Mouse (Mus musculus): ENCODE measurements around the gene Tnc.

Gene Tnc

DNA sequence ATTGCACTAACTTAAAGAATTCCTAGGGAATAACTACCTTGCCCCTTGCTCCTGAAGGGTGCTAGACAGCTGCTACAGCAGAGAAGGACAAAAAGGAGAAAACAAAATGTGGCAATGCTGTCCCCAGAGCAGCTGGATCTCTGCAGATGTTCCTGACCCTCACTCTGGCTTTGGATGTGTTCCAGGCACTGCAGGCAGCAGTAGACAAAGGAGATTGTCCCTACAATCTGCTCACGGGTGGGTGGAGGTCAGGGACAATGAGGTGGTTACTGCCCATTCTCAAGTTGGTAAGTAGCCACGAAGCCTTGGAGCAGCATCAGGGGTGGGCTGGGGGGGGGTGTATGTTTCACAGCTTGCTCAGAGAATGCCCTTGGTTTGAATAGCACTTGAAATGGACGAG lies 43.1 kb downstream of the Tnc start:
- H3K36me3 ChIP-seq (ENCODE audit: control insufficient read depth, insufficient read depth, low read length, poor library complexity, severe bottlenecking) = no peaks in the 10 kb centered on the region
- H3K27me3 ChIP-seq (ENCODE audit: control insufficient read depth, insufficient read depth, low read length, poor library complexity, severe bottlenecking) = no peaks in the 10 kb centered on the region; the same call in 1 of the 2 replicates
- DNase-seq (ENCODE audit: low read depth, low spot score) = no peak

DNA sequence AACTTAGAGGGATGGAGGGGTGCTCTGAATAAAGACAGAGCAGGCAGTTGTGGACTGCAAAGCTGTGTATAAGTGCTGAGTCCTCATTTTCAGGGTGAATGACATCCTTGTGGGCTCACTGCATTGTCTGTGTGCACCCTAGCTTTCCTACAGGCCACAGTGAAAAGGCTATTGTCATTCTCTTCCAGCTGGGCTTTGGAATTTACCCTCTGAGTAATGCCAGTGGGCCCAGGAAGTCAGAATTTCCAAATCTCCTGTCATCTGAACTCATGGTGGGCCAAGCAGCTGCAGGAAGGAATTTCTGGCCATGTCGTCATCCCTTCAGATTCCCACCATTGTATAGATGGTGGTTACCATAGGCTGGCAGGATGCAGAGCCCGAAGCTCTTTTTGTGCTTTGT lies 44.6 kb downstream of the Tnc start:
- Histone ChIP-seq H3K36me3 (ENCODE audit: control insufficient read depth, insufficient read depth, low read length, poor library complexity, severe bottlenecking) (no peaks in the 10 kb centered on the region), H3K27me3 (ENCODE audit: control insufficient read depth, insufficient read depth, low read length, poor library complexity, severe bottlenecking) (no peaks in the 10 kb centered on the region; the same call in 1 of the 2 replicates)
- DNase-seq (ENCODE audit: low read depth, low spot score) = no peak

DNA sequence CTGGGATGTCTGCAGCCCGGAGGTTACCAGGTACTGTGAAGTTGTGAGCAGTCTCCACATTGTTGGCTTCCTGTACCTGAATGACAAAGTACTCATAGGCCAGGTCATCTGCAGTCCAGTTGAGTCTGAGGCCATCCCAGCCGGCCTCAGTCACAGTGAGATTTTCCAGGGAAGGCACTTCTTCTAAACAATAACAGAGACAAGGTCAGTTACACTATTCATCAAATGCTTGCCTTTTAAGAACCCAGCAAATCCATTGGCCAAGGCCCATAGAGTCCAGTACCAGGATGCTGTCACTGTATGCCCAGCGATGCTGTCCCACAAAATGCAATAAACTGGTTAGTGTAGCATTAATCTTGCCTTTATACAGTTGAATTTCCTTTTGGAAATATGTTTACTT lies 46.0 kb downstream of the Tnc start:
- no peaks in the 10 kb centered on the region for H3K27me3 ChIP-seq (ENCODE audit: control insufficient read depth, insufficient read depth, low read length, poor library complexity, severe bottlenecking)
- DNase-seq (ENCODE audit: low read depth, low spot score) = no peak
- H3K36me3 ChIP-seq (ENCODE audit: control insufficient read depth, insufficient read depth, low read length, poor library complexity, severe bottlenecking) = no peaks in the 10 kb centered on the region

DNA sequence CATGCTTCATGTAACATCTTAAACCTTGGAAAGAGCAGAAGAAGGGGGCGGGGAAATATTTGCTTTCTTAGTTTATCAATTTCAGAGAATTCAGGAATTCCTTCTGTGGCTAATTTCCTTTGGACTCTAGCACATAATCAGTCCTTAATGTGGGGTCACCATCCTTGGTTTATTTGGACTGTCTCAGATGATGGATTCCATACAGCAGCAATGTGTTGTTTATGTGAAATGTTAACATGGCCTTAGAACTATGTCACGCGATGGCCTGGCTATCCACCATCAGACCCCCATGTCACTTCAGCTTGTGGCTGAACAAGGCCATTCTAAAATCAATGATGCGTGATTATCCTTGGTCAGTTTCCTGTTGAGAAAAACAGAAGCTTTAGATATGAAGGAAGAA lies 46.5 kb downstream of the Tnc start:
- no peaks in the 10 kb centered on the region for H3K27me3 ChIP-seq (ENCODE audit: control insufficient read depth, insufficient read depth, low read length, poor library complexity, severe bottlenecking)
- no peak for DNase-seq (ENCODE audit: low read depth, low spot score)

GRCm38 (mm10) chr4:63993462-63994113 lies 53.2 kb downstream of the Tnc start:
- DNase-seq (ENCODE audit: low read depth, low spot score) = no peak
- no peaks in the 10 kb centered on the region; the same call in 1 of the 2 replicates for H3K27me3 ChIP-seq (ENCODE audit: control insufficient read depth, insufficient read depth, low read length, poor library complexity, severe bottlenecking)
- no peaks in the 10 kb centered on the region for H3K36me3 ChIP-seq (ENCODE audit: control insufficient read depth, insufficient read depth, low read length, poor library complexity, severe bottlenecking)

More for the DNA sequence above, 46.5 kb downstream of the Tnc start:
- H3K36me3 ChIP-seq (ENCODE audit: control insufficient read depth, insufficient read depth, low read length, poor library complexity, severe bottlenecking) = no peaks in the 10 kb centered on the region

DNA sequence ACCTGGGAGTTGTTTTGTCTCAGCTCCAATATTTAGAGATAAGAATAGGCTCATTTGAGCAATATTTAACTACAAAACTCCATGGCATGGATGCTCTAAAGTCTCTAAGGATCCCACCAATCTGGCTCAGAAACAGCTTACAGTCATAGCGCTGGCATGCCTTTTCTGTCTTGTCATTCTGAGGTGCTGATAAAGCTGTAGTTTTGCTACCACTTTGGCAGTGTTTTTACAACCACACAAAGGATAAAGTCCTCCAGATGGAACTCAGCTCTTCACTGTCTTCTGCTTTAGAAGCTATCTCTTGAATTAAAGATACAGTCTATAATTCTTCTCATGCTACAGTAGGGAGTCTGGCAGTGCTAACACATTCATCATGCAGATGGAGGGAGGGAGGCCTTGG lies 56.6 kb downstream of the Tnc start:
- no peak for DNase-seq (ENCODE audit: low read depth, low spot score)
- no peaks in the 10 kb centered on the region for H3K36me3 ChIP-seq (ENCODE audit: control insufficient read depth, insufficient read depth, low read length, poor library complexity, severe bottlenecking)
- no peaks in the 10 kb centered on the region; the same call in 1 of the 2 replicates for H3K27me3 ChIP-seq (ENCODE audit: control insufficient read depth, insufficient read depth, low read length, poor library complexity, severe bottlenecking)

DNA sequence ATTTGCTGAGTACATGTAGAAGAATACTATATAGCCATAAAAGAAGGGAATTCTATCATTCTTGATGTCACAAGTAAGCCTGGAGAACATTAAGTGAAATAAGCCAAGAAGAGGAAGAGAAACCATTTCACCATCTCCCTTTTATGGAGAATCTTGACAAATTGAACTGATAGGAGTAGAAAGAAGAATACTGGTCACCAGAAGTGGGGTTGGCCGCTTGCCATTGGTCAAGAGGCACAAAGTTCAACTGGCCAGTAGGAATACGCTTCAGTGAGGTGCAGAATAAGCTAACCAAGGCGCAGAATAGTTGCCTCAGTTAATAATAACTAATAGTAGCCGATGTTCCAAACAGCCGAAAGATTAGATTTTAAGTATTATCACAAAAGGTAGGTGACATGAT lies 58.7 kb downstream of the Tnc start:
- no peaks in the 10 kb centered on the region; the same call in 1 of the 2 replicates for H3K27me3 ChIP-seq (ENCODE audit: control insufficient read depth, insufficient read depth, low read length, poor library complexity, severe bottlenecking)
- no peak for DNase-seq (ENCODE audit: low read depth, low spot score)
- no peaks in the 10 kb centered on the region for H3K36me3 ChIP-seq (ENCODE audit: control insufficient read depth, insufficient read depth, low read length, poor library complexity, severe bottlenecking)

DNA sequence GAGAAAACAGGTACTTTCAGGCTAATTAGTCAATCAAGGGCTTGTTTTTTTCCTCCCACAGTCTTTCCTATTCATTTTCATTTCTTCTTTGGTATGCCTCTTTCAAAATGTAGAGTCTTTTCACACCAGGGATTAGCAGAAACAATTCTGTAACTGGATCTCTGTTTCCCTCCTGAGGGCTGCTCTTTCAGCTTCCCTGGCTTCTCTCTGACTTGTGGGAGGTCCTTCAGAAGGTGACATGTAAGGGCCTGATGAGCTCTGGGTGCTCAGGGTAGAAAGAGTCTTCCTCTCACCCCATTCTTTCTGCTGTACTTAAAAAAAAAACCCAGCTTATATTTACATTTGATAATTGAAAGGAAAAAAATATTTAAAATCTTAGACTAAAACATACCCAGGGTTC lies 60.2 kb downstream of the Tnc start:
- H3K36me3 ChIP-seq (ENCODE audit: control insufficient read depth, insufficient read depth, low read length, poor library complexity, severe bottlenecking) = no peaks in the 10 kb centered on the region
- H3K27me3 ChIP-seq (ENCODE audit: control insufficient read depth, insufficient read depth, low read length, poor library complexity, severe bottlenecking) = no peaks in the 10 kb centered on the region; the same call in 1 of the 2 replicates
- no peak for DNase-seq (ENCODE audit: low read depth, low spot score)

DNA sequence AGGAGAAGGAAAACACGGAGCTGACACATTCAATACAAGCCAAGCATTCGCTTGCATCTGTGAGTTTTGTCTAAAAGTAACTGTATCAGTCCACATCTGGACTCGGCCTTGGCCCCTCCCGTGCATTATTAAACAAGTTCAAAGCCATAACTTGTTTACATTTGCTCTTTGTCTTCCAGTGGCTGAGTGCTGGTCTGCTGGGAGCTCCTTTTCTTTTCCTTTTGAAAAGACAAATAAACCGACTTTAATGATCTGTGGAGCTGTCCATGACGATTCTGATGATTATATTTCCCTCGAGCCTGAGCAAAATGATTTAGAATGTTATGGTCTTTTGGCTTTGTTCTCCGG lies 63.7 kb downstream of the Tnc start:
- DNase-seq (ENCODE audit: low read depth, low spot score) = no peak
- Histone ChIP-seq H3K27me3 (ENCODE audit: control insufficient read depth, insufficient read depth, low read length, poor library complexity, severe bottlenecking) (no peaks in the 10 kb centered on the region), H3K36me3 (ENCODE audit: control insufficient read depth, insufficient read depth, low read length, poor library complexity, severe bottlenecking) (no peaks in the 10 kb centered on the region)

DNA sequence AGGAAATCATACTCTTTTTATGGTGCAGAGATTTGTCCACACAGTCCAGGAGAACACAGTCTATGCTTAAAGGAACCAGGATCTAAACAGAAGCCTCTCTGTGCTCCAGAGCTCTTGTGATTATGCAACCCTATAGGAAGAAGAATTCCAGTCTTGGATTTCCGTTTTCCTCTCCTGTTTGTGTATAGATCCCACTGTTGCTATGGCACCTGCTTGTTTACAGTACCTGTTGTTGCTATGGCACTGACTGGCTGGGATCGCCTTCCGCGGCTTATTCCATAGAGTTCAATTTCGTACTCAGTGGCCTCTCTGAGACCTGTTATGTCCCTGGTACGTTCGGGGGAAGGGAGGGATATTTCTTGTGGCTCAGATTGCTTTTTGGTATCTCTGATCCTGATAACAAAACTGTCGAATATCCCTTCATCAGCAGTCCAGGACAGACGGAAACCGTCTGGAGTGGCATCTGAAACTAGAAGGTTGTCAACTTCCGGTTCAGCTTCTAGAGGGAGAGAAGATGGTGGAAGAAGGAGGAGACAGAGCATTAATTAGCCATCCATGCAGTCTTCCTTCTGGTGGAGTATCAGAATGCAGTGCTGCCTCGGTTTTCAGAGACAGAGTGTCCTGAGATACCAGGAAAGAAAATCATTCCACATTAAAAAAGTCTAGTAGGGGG lies 64.3 kb downstream of the Tnc start:
- H3K27me3 ChIP-seq (ENCODE audit: control insufficient read depth, insufficient read depth, low read length, poor library complexity, severe bottlenecking) = no peaks in the 10 kb centered on the region
- no peak for DNase-seq (ENCODE audit: low read depth, low spot score)
- H3K36me3 ChIP-seq (ENCODE audit: control insufficient read depth, insufficient read depth, low read length, poor library complexity, severe bottlenecking) = no peaks in the 10 kb centered on the region

- DNase-seq (ENCODE audit: low read depth, low spot score) = no peak
- Histone ChIP-seq H3K36me3 (ENCODE audit: control insufficient read depth, insufficient read depth, low read length, poor library complexity, severe bottlenecking) (no peaks in the 10 kb centered on the region), H3K27me3 (ENCODE audit: control insufficient read depth, insufficient read depth, low read length, poor library complexity, severe bottlenecking) (no peaks in the 10 kb centered on the region)
Observed at GRCm38 (mm10) chr4:63980211-63980794, 66.5 kb downstream of the Tnc start.

DNA sequence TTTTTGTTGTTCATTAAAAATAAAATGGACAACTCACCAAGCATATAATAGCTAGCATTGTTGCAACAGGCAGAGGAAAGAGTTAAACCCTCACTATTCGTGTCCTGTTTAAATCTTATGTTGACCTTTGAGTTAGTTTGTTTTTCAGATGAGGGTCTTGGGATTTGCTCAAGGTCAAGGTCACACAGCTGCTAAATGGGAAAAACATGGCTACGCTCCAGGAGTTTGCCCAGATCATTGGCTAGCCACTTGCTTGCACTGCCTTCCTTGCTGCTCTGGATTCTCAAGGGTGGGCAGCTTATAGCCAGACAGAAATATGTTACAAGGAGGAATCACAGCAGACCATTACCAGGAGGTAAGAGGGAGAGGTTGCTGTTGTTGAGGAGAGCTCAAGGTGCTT lies 67.2 kb downstream of the Tnc start:
- no peak for DNase-seq (ENCODE audit: low read depth, low spot score)
- no peaks in the 10 kb centered on the region for H3K27me3 ChIP-seq (ENCODE audit: control insufficient read depth, insufficient read depth, low read length, poor library complexity, severe bottlenecking)
- no peaks in the 10 kb centered on the region for H3K36me3 ChIP-seq (ENCODE audit: control insufficient read depth, insufficient read depth, low read length, poor library complexity, severe bottlenecking)

- Histone ChIP-seq H3K27me3 (ENCODE audit: control insufficient read depth, insufficient read depth, low read length, poor library complexity, severe bottlenecking) (no peaks in the 10 kb centered on the region), H3K36me3 (ENCODE audit: control insufficient read depth, insufficient read depth, low read length, poor library complexity, severe bottlenecking) (no peaks in the 10 kb centered on the region)
- no peak for DNase-seq (ENCODE audit: low read depth, low spot score)
Observed at GRCm38 (mm10) chr4:63972536-63972935, 74.3 kb downstream of the Tnc start.

GRCm38 (mm10) chr4:63971762-63972161 lies 75.1 kb downstream of the Tnc start:
- H3K27me3 ChIP-seq (ENCODE audit: control insufficient read depth, insufficient read depth, low read length, poor library complexity, severe bottlenecking) = no peaks in the 10 kb centered on the region
- no peaks in the 10 kb centered on the region for H3K36me3 ChIP-seq (ENCODE audit: control insufficient read depth, insufficient read depth, low read length, poor library complexity, severe bottlenecking)
- no peak for DNase-seq (ENCODE audit: low read depth, low spot score)

GRCm38 (mm10) chr4:63970925-63971324 lies 75.9 kb downstream of the Tnc start:
- DNase-seq (ENCODE audit: low read depth, low spot score) = no peak
- no peaks in the 10 kb centered on the region for H3K27me3 ChIP-seq (ENCODE audit: control insufficient read depth, insufficient read depth, low read length, poor library complexity, severe bottlenecking)
- H3K36me3 ChIP-seq (ENCODE audit: control insufficient read depth, insufficient read depth, low read length, poor library complexity, severe bottlenecking) = no peaks in the 10 kb centered on the region
